Mouse (Mus musculus) C2C12 (cell line): ENCODE measurements around the gene Rcn2.

Source experiments
- CEBPB ChIP-seq: IDR thresholded peaks from one replicate; pipeline ENCODE4 v1.6.1; 2011; ENCODE audit warnings: low read depth, mild to moderate bottlenecking, control low read depth, moderate library complexity
- CTCF ChIP-seq: IDR thresholded peaks from one replicate; pipeline ENCODE4 v1.5.1; 2011; ENCODE audit not compliant: control insufficient read depth, insufficient read depth, insufficient read length
- FOSL1 ChIP-seq: IDR thresholded peaks from one replicate; pipeline ENCODE4 v1.8.0; 2011; ENCODE audit warnings: mild to moderate bottlenecking, low read length; ENCODE audit not compliant: poor library complexity, insufficient read depth, severe bottlenecking
- MAX ChIP-seq: IDR thresholded peaks from one replicate; pipeline ENCODE4 v1.6.1; 2011; ENCODE audit warnings: mild to moderate bottlenecking, control low read depth
- MYOD1 ChIP-seq: IDR thresholded peaks from one replicate; pipeline ENCODE4 v1.6.1; 2011; ENCODE audit warnings: low read depth; ENCODE audit not compliant: control insufficient read depth, insufficient read length
- MYOG ChIP-seq: IDR thresholded peaks from one replicate; pipeline ENCODE4 v1.6.1; 2011; ENCODE audit not compliant: control insufficient read depth, insufficient read length; ENCODE audit errors: extremely low read depth
- USF1 ChIP-seq: IDR thresholded peaks from one replicate; pipeline ENCODE4 v1.6.1; 2011; ENCODE audit warnings: low read depth, mild to moderate bottlenecking, control low read depth, moderate library complexity

- TF ChIP-seq CTCF, result no peak
- TF ChIP-seq USF1, result no peak
- no peak for TF ChIP-seq MAX
- TF ChIP-seq FOSL1, result no peak
- TF ChIP-seq MYOG, result no peak
- TF ChIP-seq CEBPB, result no peak
- TF ChIP-seq MYOD1, result no peak
Observed at GRCm38 (mm10) chr9:56056147-56056546, 14.5 kb downstream of the Rcn2 start.
